Mouse (Mus musculus): Measurements from ENCODE around the gene Sult1e1. TPM values are rescaled to one million over a fixed set of nuclear protein-coding genes. Genes with fewer than 3 reads are reported as not detected.

Gene Sult1e1
- polyA plus RNA-seq, 1 experiment from 2014 or later, result not detected

DNA sequence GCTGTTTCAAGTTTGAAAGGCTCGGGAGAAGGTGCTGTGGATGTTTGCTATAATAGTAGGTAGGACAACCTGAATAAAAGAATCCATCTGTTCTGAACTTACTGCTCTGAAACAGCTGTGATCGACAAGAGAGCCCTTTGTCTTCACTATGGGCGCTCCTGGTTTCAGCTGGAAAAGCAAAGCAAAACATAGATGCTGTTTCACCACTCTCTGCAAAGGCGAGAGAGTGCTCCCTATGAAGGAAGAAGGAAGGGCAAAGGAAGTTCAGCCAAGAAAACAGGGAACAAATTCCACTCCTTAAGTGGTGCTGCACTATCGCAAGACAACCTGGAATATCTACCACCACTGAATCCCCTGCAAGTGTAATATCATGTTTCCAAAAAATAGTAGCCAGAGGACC lies 17.9 kb downstream of the Sult1e1 start:
- Histone ChIP-seq H3K4me2 (no peak overlapping the region), H3K36me3 (ENCODE audit: control insufficient read depth, insufficient read depth, low read length) (no peaks in the 10 kb centered on the region), H3K27ac (ENCODE audit: low read depth, low read length) (no peak overlapping the region), H3K4me3 (ENCODE audit: low read depth, low read length) (no peak overlapping the region), H3K4me1 (replicated peaks; ENCODE audit: control insufficient read depth, insufficient read depth, low read length) (no peaks in the 10 kb centered on the region), H3K9ac (ENCODE audit: low read depth, low read length) (no peak overlapping the region), H3K27me3 (replicated peaks; ENCODE audit: control insufficient read depth, insufficient read depth, low read length) (no peaks in the 10 kb centered on the region), H3K9me3 (ENCODE audit: control insufficient read depth, low read length) (no peaks in the 10 kb centered on the region)
- ATAC-seq (replicated peaks; ENCODE audit: low FRiP score) (no peak), DNase-seq (ENCODE audit: low spot score) (no peak)
- WGBS, result 71% methylated on average over 5 of the region's 5 CpGs

DNA sequence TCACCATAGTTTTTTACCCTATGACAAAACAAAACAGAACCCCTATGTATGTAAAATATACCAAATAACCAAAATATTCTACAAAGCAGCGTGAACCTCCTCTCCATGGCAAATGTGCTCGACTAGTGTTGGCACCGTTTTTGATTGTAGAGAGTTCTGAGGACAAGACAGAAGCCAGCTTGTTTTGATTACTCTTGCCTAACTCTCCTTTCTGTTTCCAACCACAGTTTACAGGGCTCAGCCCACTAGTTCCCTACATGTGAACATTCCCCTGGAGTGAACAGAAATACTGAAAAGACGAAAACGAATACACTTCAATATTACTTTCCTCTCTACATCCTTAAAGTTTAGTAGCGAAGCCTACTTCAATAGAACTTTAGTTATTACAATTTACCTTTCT lies 18.6 kb downstream of the Sult1e1 start:
- 84% methylated on average over 6 of the region's 6 CpGs for WGBS
- Histone ChIP-seq H3K9me3 (ENCODE audit: control insufficient read depth, low read length) (no peaks in the 10 kb centered on the region), H3K9ac (ENCODE audit: low read depth, low read length) (no peak overlapping the region), H3K4me3 (ENCODE audit: low read depth, low read length) (no peak overlapping the region), H3K36me3 (ENCODE audit: control insufficient read depth, insufficient read depth, low read length) (no peaks in the 10 kb centered on the region), H3K27ac (ENCODE audit: low read depth, low read length) (no peak overlapping the region), H3K4me2 (no peak overlapping the region), H3K27me3 (replicated peaks; ENCODE audit: control insufficient read depth, insufficient read depth, low read length) (no peaks in the 10 kb centered on the region), H3K4me1 (replicated peaks; ENCODE audit: control insufficient read depth, insufficient read depth, low read length) (no peaks in the 10 kb centered on the region)
- ATAC-seq (replicated peaks; ENCODE audit: low FRiP score), result no peak
- DNase-seq (ENCODE audit: low spot score), result no peak

DNA sequence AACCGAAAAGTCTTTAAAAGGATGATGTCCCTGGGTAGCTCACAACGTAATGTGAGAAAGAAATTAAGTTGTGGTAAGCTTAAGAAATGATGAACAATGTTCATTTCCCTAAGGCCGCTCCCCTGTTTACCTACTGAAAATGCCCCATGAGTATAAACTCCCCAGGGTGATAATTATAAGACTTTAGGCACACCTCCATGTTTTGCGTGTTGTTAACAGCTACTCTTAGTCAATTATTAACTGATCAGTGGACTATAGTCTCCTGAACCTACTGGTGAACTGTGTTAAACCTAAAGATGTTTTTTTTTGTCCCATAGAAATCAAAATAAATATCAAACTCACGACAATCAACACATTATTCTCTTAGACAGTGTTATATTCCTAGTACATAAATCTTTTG lies 22.5 kb downstream of the Sult1e1 start, which contains the start of gene Sult1d1:
Sult1d1 (minus strand) TSS at position 183 of the 400 bp plus-strand sequence.
- 79% methylated on average over 5 of the region's 5 CpGs for WGBS
- H3K9me3 ChIP-seq (ENCODE audit: control insufficient read depth, low read length), result no peaks in the 10 kb centered on the region
- ATAC-seq (replicated peaks; ENCODE audit: low FRiP score) (no peak), DNase-seq (ENCODE audit: low spot score) (no peak)
- no peak within 1 kb of the TSS for H3K27ac ChIP-seq (ENCODE audit: low read depth, low read length)
- H3K4me2 ChIP-seq, result no peak within 1 kb of the TSS
- H3K36me3 ChIP-seq (ENCODE audit: control insufficient read depth, insufficient read depth, low read length), result no peaks in the 10 kb centered on the region
- no peaks in the 10 kb centered on the region for H3K4me1 ChIP-seq (replicated peaks; ENCODE audit: control insufficient read depth, insufficient read depth, low read length)
- H3K27me3 ChIP-seq (replicated peaks; ENCODE audit: control insufficient read depth, insufficient read depth, low read length), result no peaks in the 10 kb centered on the region
- no peak within 1 kb of the TSS for H3K4me3 ChIP-seq (ENCODE audit: low read depth, low read length)
- no peak within 1 kb of the TSS for H3K9ac ChIP-seq (ENCODE audit: low read depth, low read length)

DNA sequence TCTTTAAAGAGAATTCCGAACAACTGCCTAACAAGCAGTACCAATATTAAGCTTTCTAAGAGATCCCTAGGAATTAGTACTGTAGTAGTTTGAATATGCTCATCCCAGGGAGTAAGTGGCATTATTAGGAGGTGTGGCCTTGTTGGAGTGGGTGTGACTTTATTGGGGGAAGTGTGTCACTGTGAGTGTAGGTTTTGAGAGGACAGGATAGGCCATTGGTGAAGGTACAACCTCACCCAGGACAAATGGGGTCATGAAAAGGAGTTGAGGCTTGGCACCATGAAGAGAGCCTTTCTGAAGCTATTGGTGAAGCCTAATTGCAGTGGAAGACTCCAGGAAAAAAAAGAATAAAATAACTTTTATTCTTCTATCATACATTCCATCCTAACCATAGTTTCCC lies 24.1 kb downstream of the Sult1e1 start:
- Histone ChIP-seq H3K27ac (ENCODE audit: low read depth, low read length) (no peak overlapping the region), H3K4me2 (no peak overlapping the region), H3K4me1 (replicated peaks; ENCODE audit: control insufficient read depth, insufficient read depth, low read length) (no peaks in the 10 kb centered on the region), H3K36me3 (ENCODE audit: control insufficient read depth, insufficient read depth, low read length) (no peaks in the 10 kb centered on the region), H3K9ac (ENCODE audit: low read depth, low read length) (no peak overlapping the region), H3K27me3 (replicated peaks; ENCODE audit: control insufficient read depth, insufficient read depth, low read length) (no peaks in the 10 kb centered on the region), H3K9me3 (ENCODE audit: control insufficient read depth, low read length) (no peaks in the 10 kb centered on the region), H3K4me3 (ENCODE audit: low read depth, low read length) (no peak overlapping the region)
- no peak for DNase-seq (ENCODE audit: low spot score)
- no peak for ATAC-seq (replicated peaks; ENCODE audit: low FRiP score)
- 88% methylated on average over 1 of the region's 1 CpGs for WGBS

DNA sequence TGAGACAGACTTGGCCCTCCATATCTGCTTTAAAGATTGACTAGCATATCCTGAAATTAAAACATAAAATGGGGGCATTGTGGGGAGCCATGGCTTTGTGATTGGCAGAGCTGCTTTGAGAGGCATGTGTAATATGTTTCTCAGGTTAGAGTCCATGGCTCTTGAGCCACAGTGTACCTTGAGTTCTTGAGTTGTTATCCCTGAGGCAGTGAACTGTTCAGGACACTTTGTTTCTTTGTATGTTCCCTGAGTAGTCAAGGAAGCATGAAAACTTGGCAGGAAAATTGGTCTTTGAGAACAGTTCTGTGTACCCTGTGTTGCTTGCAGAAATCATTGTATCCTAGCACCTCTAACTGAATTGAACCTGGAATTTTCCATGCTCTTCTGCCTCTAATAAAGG lies 28.4 kb downstream of the Sult1e1 start:
- Histone ChIP-seq H3K36me3 (ENCODE audit: control insufficient read depth, insufficient read depth, low read length) (no peaks in the 10 kb centered on the region), H3K4me3 (ENCODE audit: low read depth, low read length) (no peak overlapping the region), H3K27ac (ENCODE audit: low read depth, low read length) (no peak overlapping the region), H3K9ac (ENCODE audit: low read depth, low read length) (no peak overlapping the region), H3K4me1 (replicated peaks; ENCODE audit: control insufficient read depth, insufficient read depth, low read length) (no peaks in the 10 kb centered on the region), H3K9me3 (ENCODE audit: control insufficient read depth, low read length) (no peaks in the 10 kb centered on the region), H3K4me2 (no peak overlapping the region), H3K27me3 (replicated peaks; ENCODE audit: control insufficient read depth, insufficient read depth, low read length) (no peaks in the 10 kb centered on the region)
- DNase-seq (ENCODE audit: low spot score), result no peak
- no peak for ATAC-seq (replicated peaks; ENCODE audit: low FRiP score)

DNA sequence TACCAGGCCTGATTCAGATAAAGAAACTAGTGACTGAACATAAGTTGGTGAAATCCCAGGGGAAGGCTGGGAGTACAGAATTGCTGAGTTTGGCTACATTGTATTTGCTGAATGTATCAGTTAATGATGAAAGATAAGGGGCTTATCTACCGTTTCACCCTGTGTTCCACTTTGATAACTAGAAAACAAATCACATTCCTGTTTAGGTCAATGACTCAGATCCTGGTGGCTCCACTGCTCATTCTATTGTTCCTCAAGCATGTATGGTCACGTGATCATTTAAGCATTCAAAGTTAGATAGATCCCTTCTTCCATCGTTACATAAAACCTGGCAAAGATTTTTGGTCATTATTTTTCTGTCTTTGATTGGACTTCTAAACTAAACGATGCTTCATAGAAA lies 28.9 kb downstream of the Sult1e1 start:
- Histone ChIP-seq H3K4me1 (replicated peaks; ENCODE audit: control insufficient read depth, insufficient read depth, low read length) (no peaks in the 10 kb centered on the region), H3K36me3 (ENCODE audit: control insufficient read depth, insufficient read depth, low read length) (no peaks in the 10 kb centered on the region), H3K9me3 (ENCODE audit: control insufficient read depth, low read length) (no peaks in the 10 kb centered on the region), H3K4me3 (ENCODE audit: low read depth, low read length) (no peak overlapping the region), H3K4me2 (no peak overlapping the region), H3K27ac (ENCODE audit: low read depth, low read length) (no peak overlapping the region), H3K27me3 (replicated peaks; ENCODE audit: control insufficient read depth, insufficient read depth, low read length) (no peaks in the 10 kb centered on the region), H3K9ac (ENCODE audit: low read depth, low read length) (no peak overlapping the region)
- ATAC-seq (replicated peaks; ENCODE audit: low FRiP score), result no peak
- DNase-seq (ENCODE audit: low spot score), result no peak
- WGBS, result 61% methylated on average over 4 of the region's 4 CpGs

DNA sequence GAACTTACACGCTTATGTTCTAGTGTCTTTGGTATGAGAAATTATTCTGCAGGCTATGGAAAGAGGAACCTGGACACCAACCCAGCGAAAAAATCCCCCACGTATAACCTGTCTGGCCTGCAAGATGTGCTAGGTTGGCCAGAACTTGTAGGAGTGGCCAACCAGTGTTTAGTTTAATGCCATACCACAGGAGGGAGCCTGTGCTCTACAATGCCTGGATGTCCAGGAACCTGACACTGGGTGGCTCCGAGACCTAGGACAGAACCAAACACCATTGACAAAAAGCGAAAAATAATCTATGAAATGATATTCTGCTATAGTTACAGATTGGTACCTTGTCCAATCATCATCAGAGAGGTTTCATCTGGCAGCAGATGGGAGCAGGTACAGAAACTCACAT lies 31.2 kb downstream of the Sult1e1 start:
- ATAC-seq (replicated peaks; ENCODE audit: low FRiP score), result no peak
- WGBS, result 67% methylated on average over 5 of the region's 5 CpGs
- H3K4me2 ChIP-seq, result no peak overlapping the region

DNA sequence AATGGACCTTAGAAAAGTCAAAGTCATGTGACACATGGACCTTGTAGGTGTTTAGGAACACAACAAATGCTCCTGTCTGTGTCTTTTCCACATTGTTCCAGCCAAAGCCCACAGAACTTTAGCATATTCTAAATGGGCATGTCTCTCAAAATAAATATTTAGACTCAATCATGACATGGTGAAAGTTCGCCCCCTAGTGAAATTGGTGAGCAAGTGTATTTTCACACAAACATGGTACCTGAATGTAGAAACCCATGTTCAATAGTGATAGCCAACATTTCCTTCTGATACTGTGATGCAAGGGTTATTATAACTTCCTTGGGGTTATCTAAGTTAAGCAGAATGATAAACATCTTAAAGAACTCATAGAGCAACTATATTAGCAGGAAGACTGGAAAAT lies 40.5 kb downstream of the Sult1e1 start:
- Histone ChIP-seq H3K4me3 (ENCODE audit: low read depth, low read length) (no peak overlapping the region), H3K4me2 (no peak overlapping the region), H3K4me1 (replicated peaks; ENCODE audit: control insufficient read depth, insufficient read depth, low read length) (no peaks in the 10 kb centered on the region), H3K27ac (ENCODE audit: low read depth, low read length) (no peak overlapping the region), H3K9ac (ENCODE audit: low read depth, low read length) (no peak overlapping the region), H3K9me3 (ENCODE audit: control insufficient read depth, low read length) (no peaks in the 10 kb centered on the region), H3K27me3 (replicated peaks; ENCODE audit: control insufficient read depth, insufficient read depth, low read length) (no peaks in the 10 kb centered on the region), H3K36me3 (ENCODE audit: control insufficient read depth, insufficient read depth, low read length) (no peaks in the 10 kb centered on the region)
- ATAC-seq (replicated peaks; ENCODE audit: low FRiP score) (no peak), DNase-seq (ENCODE audit: low spot score) (no peak)
- 9% methylated on average over 1 of the region's 1 CpGs for WGBS

More for the DNA sequence above, 31.2 kb downstream of the Sult1e1 start:
- no peak overlapping the region for H3K4me3 ChIP-seq (ENCODE audit: low read depth, low read length)
- H3K9me3 ChIP-seq (ENCODE audit: control insufficient read depth, low read length), result no peaks in the 10 kb centered on the region
- H3K27ac ChIP-seq (ENCODE audit: low read depth, low read length), result no peak overlapping the region
- no peaks in the 10 kb centered on the region for H3K36me3 ChIP-seq (ENCODE audit: control insufficient read depth, insufficient read depth, low read length)
- H3K9ac ChIP-seq (ENCODE audit: low read depth, low read length), result no peak overlapping the region
- H3K27me3 ChIP-seq (replicated peaks; ENCODE audit: control insufficient read depth, insufficient read depth, low read length), result no peaks in the 10 kb centered on the region
- H3K4me1 ChIP-seq (replicated peaks; ENCODE audit: control insufficient read depth, insufficient read depth, low read length), result no peaks in the 10 kb centered on the region
- DNase-seq (ENCODE audit: low spot score), result no peak

DNA sequence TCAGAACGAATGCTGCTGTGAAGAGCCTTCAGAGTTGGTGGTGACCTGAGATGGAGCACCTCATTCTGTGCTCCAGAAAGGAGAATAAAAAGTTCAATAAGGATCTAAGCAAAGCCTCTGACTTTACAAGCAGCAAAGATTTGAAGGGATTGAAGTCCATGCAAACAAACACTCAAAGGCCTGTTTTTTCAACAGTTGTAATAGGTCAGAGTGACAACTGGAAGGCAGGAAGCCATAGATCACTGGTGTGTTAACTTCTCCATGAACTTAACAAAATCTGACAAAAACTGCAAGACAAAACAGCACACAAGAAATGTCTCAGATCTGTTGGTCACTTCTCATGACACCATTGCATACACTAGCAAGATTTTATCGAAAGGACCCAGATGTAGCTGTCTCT lies 53.3 kb downstream of the Sult1e1 start, which contains the start of gene Sult1b1:
Sult1b1 (minus strand) TSS at position 85 of the 400 bp plus-strand sequence.
- Histone ChIP-seq H3K9ac (ENCODE audit: low read depth, low read length) (no peak within 1 kb of the TSS), H3K27ac (ENCODE audit: low read depth, low read length) (no peak within 1 kb of the TSS), H3K27me3 (replicated peaks; ENCODE audit: control insufficient read depth, insufficient read depth, low read length) (no peaks in the 10 kb centered on the region), H3K4me3 (ENCODE audit: low read depth, low read length) (no peak within 1 kb of the TSS), H3K36me3 (ENCODE audit: control insufficient read depth, insufficient read depth, low read length) (no peaks in the 10 kb centered on the region), H3K4me1 (replicated peaks; ENCODE audit: control insufficient read depth, insufficient read depth, low read length) (no peaks in the 10 kb centered on the region), H3K4me2 (no peak within 1 kb of the TSS), H3K9me3 (ENCODE audit: control insufficient read depth, low read length) (no peaks in the 10 kb centered on the region)
- ATAC-seq (replicated peaks; ENCODE audit: low FRiP score), result no peak
- WGBS, result 86% methylated on average over 2 of the region's 2 CpGs
- no peak for DNase-seq (ENCODE audit: low spot score)

All from liver, embryonic 11.5 days (tissue).